Mouse (Mus musculus): ENCODE data around the gene Wdr74. TPM values are rescaled to one million over a fixed set of nuclear protein-coding genes. Genes with fewer than 3 reads are reported as not detected.
A peak's percentile ranks its signal among the peaks of the same experiment; 100 is the strongest.
"Not testable (repeated sequence)": the region's sequence is repeated elsewhere in the genome, so short reads cannot be mapped to it uniquely, and the experiment has no call there.

Wdr74 gene
- total and polyA plus RNA-seq, 2 experiments from 2014 or later, result 36.6 to 45.8 TPM

- peak overlapping the region; percentile 96 for H3K27ac ChIP-seq (ENCODE audit: low read depth)
- peak overlapping the region; percentile 96 for H3K4me3 ChIP-seq (ENCODE audit: low read depth, low read length)
- peaks cover 22% of the 10 kb centered on the region for H3K4me1 ChIP-seq (ENCODE audit: control insufficient read depth, insufficient read depth)
- H3K4me2 ChIP-seq (ENCODE audit: low read depth, low read length), result peak overlapping the region; percentile 82
- ATAC-seq (ENCODE audit: insufficient read depth, low read depth), result no peak
- under 1% methylated on average over 20 of the region's 20 CpGs for WGBS
- DNase-seq (ENCODE audit: low spot score), result no peak
- no peaks in the 10 kb centered on the region for H3K9me3 ChIP-seq (replicated peaks; ENCODE audit: control insufficient read depth, low read length)
- no peak for TF ChIP-seq CTCF (IDR thresholded peaks at IDR 0.05; ENCODE audit: low read depth)
- peak; percentile 1; the same call in 1 of the 2 replicates for TF ChIP-seq EP300 (IDR thresholded peaks at IDR 0.05; ENCODE audit: low read depth)
- H3K36me3 ChIP-seq (replicated peaks; ENCODE audit: control insufficient read depth, insufficient read depth, low read length), result peaks cover 30% of the 10 kb centered on the region
- H3K9ac ChIP-seq (replicated peaks; ENCODE audit: low read depth, low read length), result peak overlapping the region; percentile 95
- no peaks in the 10 kb centered on the region for H3K27me3 ChIP-seq (ENCODE audit: control insufficient read depth, insufficient read depth, low read length)
Measured at GRCm38 (mm10) chr19:8723574-8724346, 11.9 kb upstream of the Wdr74 start.

- Histone ChIP-seq H3K27ac (ENCODE audit: low read depth) (peak overlapping the region; percentile 96), H3K4me2 (ENCODE audit: low read depth, low read length) (peak overlapping the region; percentile 82), H3K4me1 (ENCODE audit: control insufficient read depth, insufficient read depth) (peaks cover 22% of the 10 kb centered on the region), H3K36me3 (replicated peaks; ENCODE audit: control insufficient read depth, insufficient read depth, low read length) (peaks cover 30% of the 10 kb centered on the region), H3K4me3 (ENCODE audit: low read depth, low read length) (peak overlapping the region; percentile 96), H3K9ac (replicated peaks; ENCODE audit: low read depth, low read length) (peak overlapping the region; percentile 95), H3K27me3 (ENCODE audit: control insufficient read depth, insufficient read depth, low read length) (no peaks in the 10 kb centered on the region), H3K9me3 (replicated peaks; ENCODE audit: control insufficient read depth, low read length) (no peaks in the 10 kb centered on the region)
- DNase-seq (ENCODE audit: low spot score) (no peak), ATAC-seq (ENCODE audit: insufficient read depth, low read depth) (no peak)
- TF ChIP-seq EP300 (IDR thresholded peaks at IDR 0.05; ENCODE audit: low read depth), result no peak
- TF ChIP-seq CTCF (IDR thresholded peaks at IDR 0.05; ENCODE audit: low read depth), result no peak
- 2% methylated on average over 2 of the region's 2 CpGs for WGBS
Measured at GRCm38 (mm10) chr19:8724392-8724791, 11.2 kb upstream of the Wdr74 start.

GRCm38 (mm10) chr19:8725081-8725613 is 10.5 kb upstream of the Wdr74 start:
- peak overlapping the region; percentile 95; the same call in 1 of the 2 replicates for H3K9ac ChIP-seq (replicated peaks; ENCODE audit: low read depth, low read length)
- no peak overlapping the region for H3K27ac ChIP-seq (ENCODE audit: low read depth)
- ATAC-seq (ENCODE audit: insufficient read depth, low read depth), result no peak
- peaks cover 22% of the 10 kb centered on the region for H3K4me1 ChIP-seq (ENCODE audit: control insufficient read depth, insufficient read depth)
- no peak for TF ChIP-seq CTCF (IDR thresholded peaks at IDR 0.05; ENCODE audit: low read depth)
- TF ChIP-seq EP300 (IDR thresholded peaks at IDR 0.05; ENCODE audit: low read depth), result no peak
- H3K27me3 ChIP-seq (ENCODE audit: control insufficient read depth, insufficient read depth, low read length), result no peaks in the 10 kb centered on the region
- no peaks in the 10 kb centered on the region for H3K9me3 ChIP-seq (replicated peaks; ENCODE audit: control insufficient read depth, low read length)
- DNase-seq (ENCODE audit: low spot score), result no peak
- H3K4me3 ChIP-seq (ENCODE audit: low read depth, low read length), result peak overlapping the region; percentile 96; the same call in 1 of the 2 replicates
- 67% methylated on average over 4 of the region's 4 CpGs for WGBS
- peak overlapping the region; percentile 82 for H3K4me2 ChIP-seq (ENCODE audit: low read depth, low read length)
- peaks cover 30% of the 10 kb centered on the region for H3K36me3 ChIP-seq (replicated peaks; ENCODE audit: control insufficient read depth, insufficient read depth, low read length)

- Histone ChIP-seq H3K9ac (replicated peaks; ENCODE audit: low read depth, low read length) (no peak overlapping the region), H3K27ac (ENCODE audit: low read depth) (no peak overlapping the region), H3K4me1 (ENCODE audit: control insufficient read depth, insufficient read depth) (peaks cover 22% of the 10 kb centered on the region), H3K4me3 (ENCODE audit: low read depth, low read length) (no peak overlapping the region), H3K36me3 (replicated peaks; ENCODE audit: control insufficient read depth, insufficient read depth, low read length) (peaks cover 30% of the 10 kb centered on the region), H3K27me3 (ENCODE audit: control insufficient read depth, insufficient read depth, low read length) (no peaks in the 10 kb centered on the region), H3K4me2 (ENCODE audit: low read depth, low read length) (no peak overlapping the region), H3K9me3 (replicated peaks; ENCODE audit: control insufficient read depth, low read length) (no peaks in the 10 kb centered on the region)
- ATAC-seq (ENCODE audit: insufficient read depth, low read depth), result no peak
- 44% methylated on average over 3 of the region's 3 CpGs for WGBS
- TF ChIP-seq CTCF (IDR thresholded peaks at IDR 0.05; ENCODE audit: low read depth) (no peak), EP300 (IDR thresholded peaks at IDR 0.05; ENCODE audit: low read depth) (no peak)
- no peak for DNase-seq (ENCODE audit: low spot score)
Measured at GRCm38 (mm10) chr19:8726609-8727390, 8.8 kb upstream of the Wdr74 start.

- H3K27ac ChIP-seq (ENCODE audit: low read depth), result no peak overlapping the region
- no peaks in the 10 kb centered on the region for H3K9me3 ChIP-seq (replicated peaks; ENCODE audit: control insufficient read depth, low read length)
- no peak for ATAC-seq (ENCODE audit: insufficient read depth, low read depth)
- H3K9ac ChIP-seq (replicated peaks; ENCODE audit: low read depth, low read length), result no peak overlapping the region
- no peak overlapping the region for H3K4me2 ChIP-seq (ENCODE audit: low read depth, low read length)
- peaks cover 30% of the 10 kb centered on the region for H3K36me3 ChIP-seq (replicated peaks; ENCODE audit: control insufficient read depth, insufficient read depth, low read length)
- TF ChIP-seq CTCF (IDR thresholded peaks at IDR 0.05; ENCODE audit: low read depth) (no peak), EP300 (IDR thresholded peaks at IDR 0.05; ENCODE audit: low read depth) (no peak)
- no peak overlapping the region for H3K4me3 ChIP-seq (ENCODE audit: low read depth, low read length)
- no peaks in the 10 kb centered on the region for H3K27me3 ChIP-seq (ENCODE audit: control insufficient read depth, insufficient read depth, low read length)
- 23% methylated on average over 5 of the region's 5 CpGs for WGBS
- peaks cover 14% of the 10 kb centered on the region; the same call in 1 of the 2 replicates for H3K4me1 ChIP-seq (ENCODE audit: control insufficient read depth, insufficient read depth)
- DNase-seq (ENCODE audit: low spot score), result no peak
Measured at GRCm38 (mm10) chr19:8727495-8728114, 8.0 kb upstream of the Wdr74 start.

- H3K27ac ChIP-seq (ENCODE audit: low read depth); ATAC-seq (ENCODE audit: insufficient read depth, low read depth): not testable (repeated sequence)
- 40% methylated on average over 3 of the region's 3 CpGs for WGBS
Measured at GRCm38 (mm10) chr19:8728335-8729099, 7.1 kb upstream of the Wdr74 start.

More at GRCm38 (mm10) chr19:8728335-8729099, 7.1 kb upstream of the Wdr74 start:
- DNase-seq (ENCODE audit: low spot score); H3K27me3 ChIP-seq (ENCODE audit: control insufficient read depth, insufficient read depth, low read length); H3K9me3 ChIP-seq (replicated peaks; ENCODE audit: control insufficient read depth, low read length); H3K9ac ChIP-seq (replicated peaks; ENCODE audit: low read depth, low read length); H3K4me3 ChIP-seq (ENCODE audit: low read depth, low read length); H3K4me2 ChIP-seq (ENCODE audit: low read depth, low read length): not testable (repeated sequence)
- Histone ChIP-seq H3K4me1 (ENCODE audit: control insufficient read depth, insufficient read depth) (peaks cover 14% of the 10 kb centered on the region; the same call in 1 of the 2 replicates), H3K36me3 (replicated peaks; ENCODE audit: control insufficient read depth, insufficient read depth, low read length) (peaks cover 30% of the 10 kb centered on the region)

Measured in heart, postnatal 0 days (tissue).